21 mouse cellular contexts compared by ENCODE assay signal in genomic region chr1:143663197-143663596, GRCm38 (mm10). TPM values are rescaled to one million over a fixed set of nuclear protein-coding genes. Genes with fewer than 3 reads are reported as not detected.
"Had no signal": no experiment of that assay in that cellular context is flagged by ENCODE, and none has a peak within 500 bp of the region (broad histone marks: within the 10 kb centered on the region; RNA-seq: fewer than 3 reads in every experiment).

No protein-coding gene starts in this region.

- H3K4me1 ChIP-seq: kidney, embryonic 15.5 days; midbrain, embryonic 13.5 days; neural tube, embryonic 13.5 days had no signal

- H3K9ac ChIP-seq: kidney, embryonic 15.5 days; midbrain, embryonic 13.5 days; neural tube, embryonic 13.5 days had no signal

- H3K9me3 ChIP-seq: kidney, embryonic 15.5 days; midbrain, embryonic 13.5 days; neural tube, embryonic 13.5 days had no signal

- ATAC-seq: hindbrain, postnatal 0 days; inflammation-experienced regulatory T-cells, adult 6 months; midbrain, embryonic 13.5 days; midbrain, embryonic 16.5 days had no signal

- DNase-seq: kidney, adult 2 months; kidney, postnatal 10 days; kidney, postnatal 36 days; layer of hippocampus, postnatal 36 days; lung, adult 2 months; lung, postnatal 14 days; lung, postnatal 4 days; retina, postnatal 1 day; right cerebral cortex, postnatal 25 days; spleen, adult 18-20 months; thymus, adult 18-20 months; thymus, postnatal 4 days had no signal

- H3K27ac ChIP-seq: hindbrain, postnatal 0 days; kidney, embryonic 15.5 days; left cerebral cortex, adult 2 months; midbrain, embryonic 13.5 days; neural tube, embryonic 13.5 days had no signal

- H3K27me3 ChIP-seq: kidney, embryonic 15.5 days; midbrain, embryonic 13.5 days; neural tube, embryonic 13.5 days had no signal

- H3K4me3 ChIP-seq: kidney, embryonic 15.5 days; left cerebral cortex, adult 2 months; midbrain, embryonic 13.5 days; myocyte; neural tube, embryonic 13.5 days had no signal

- H3K4me2 ChIP-seq: kidney, embryonic 15.5 days; midbrain, embryonic 13.5 days; neural tube, embryonic 13.5 days had no signal

RNA-seq across cellular contexts. Expression of gene B3galt2, which starts 22.7 kb away (rescaled TPM):
- polyA plus RNA-seq: testis, adult 2 months had no signal
